Mouse (Mus musculus) CH12.LX (cell line): ENCODE measurements around the gene Diras2. TPM values are rescaled to one million over a fixed set of nuclear protein-coding genes. Genes with fewer than 3 reads are reported as not detected.

Experiments
- DNase-seq: peaks from one replicate; pipeline ENCODE4 v3.0.0-alpha.2; 2013; ENCODE audit errors: extremely low read depth
- H3K27ac ChIP-seq: 2 replicates; pipeline ENCODE4 v1.5.1; 2012; ENCODE audit warnings: low read depth, mild to moderate bottlenecking, control low read depth, moderate library complexity; ENCODE audit not compliant: insufficient read depth
- H3K27me3 ChIP-seq: replicated peaks from 2 replicates; pipeline ENCODE3; 2012; ENCODE audit warnings: inconsistent platforms
- H3K36me3 ChIP-seq, 2 experiments: replicated peaks in 1 of 2; 2 replicates each; pipeline versions ENCODE3 to v1.6.1; 2012; ENCODE audit warnings: inconsistent platforms in 1 of 2, low read length in 1 of 2, mild to moderate bottlenecking in 1 of 2, mixed read lengths in 1 of 2, moderate library complexity in 1 of 2; ENCODE audit not compliant: control insufficient read depth in 1 of 2, insufficient read depth in 1 of 2
- H3K4me1 ChIP-seq, 2 experiments: 2 replicates each; pipeline ENCODE4 v1.6.1; 2012; ENCODE audit warnings: inconsistent platforms in 1 of 2, moderate library complexity in 1 of 2; ENCODE audit not compliant: insufficient read depth in 2 of 2, control insufficient read depth in 1 of 2
- H3K4me2 ChIP-seq: 2 replicates; pipeline ENCODE4 v1.6.1; 2012; ENCODE audit warnings: low read depth, mild to moderate bottlenecking, control low read depth; ENCODE audit not compliant: poor library complexity, insufficient read depth, severe bottlenecking
- H3K4me3 ChIP-seq, 3 experiments: fragments of 150-350 bp in 1 of 3; sonication (generic) in 1 of 3; replicated peaks in 1 of 3; 2 replicates each; pipeline versions ENCODE3 to v1.5.1; 2011 to 2012; ENCODE audit warnings: low read depth in 2 of 3, low read length in 2 of 3, mild to moderate bottlenecking in 2 of 3, moderate library complexity in 2 of 3, control low read depth in 1 of 3, improper control_type of control experiment in 1 of 3, inconsistent platforms in 1 of 3, mixed read lengths in 1 of 3; ENCODE audit not compliant: poor library complexity in 1 of 3
- H3K79me2 ChIP-seq: replicated peaks from 2 replicates; pipeline ENCODE4 v1.6.1; 2012; ENCODE audit warnings: mild to moderate bottlenecking, moderate library complexity; ENCODE audit not compliant: control insufficient read depth, poor library complexity, insufficient read depth, severe bottlenecking; ENCODE audit errors: extremely low read depth
- H3K9ac ChIP-seq: 2 replicates; pipeline ENCODE4 v1.6.1; 2012; ENCODE audit warnings: low read depth, mild to moderate bottlenecking, control low read depth, moderate library complexity; ENCODE audit not compliant: insufficient read depth
- H3K9me3 ChIP-seq: replicated peaks from 2 replicates; pipeline ENCODE3; 2012; ENCODE audit warnings: low read length, inconsistent platforms, mixed read lengths
- BHLHE40 ChIP-seq: IDR thresholded peaks from 2 replicates; pipeline ENCODE4 v1.6.1; 2011; ENCODE audit warnings: mild to moderate bottlenecking, low read depth, low read length, improper control_type of control experiment
- CHD1 ChIP-seq: IDR thresholded peaks from 2 replicates; pipeline ENCODE4 v1.6.1; 2012; ENCODE audit warnings: low read depth, low read length, improper control_type of control experiment, inconsistent platforms
- CTCF ChIP-seq, 2 experiments: IDR thresholded peaks in 1 of 2; conservative IDR thresholded peaks in 1 of 2; 2 replicates each; pipeline ENCODE4 v1.5.1; 2011 to 2012; ENCODE audit warnings: low read depth in 2 of 2, low read length in 2 of 2, improper control_type of control experiment in 1 of 2, inconsistent platforms in 1 of 2, mild to moderate bottlenecking in 1 of 2, moderate library complexity in 1 of 2
- E2F4 ChIP-seq: IDR thresholded peaks from 2 replicates; pipeline ENCODE4 v1.6.1; 2011; ENCODE audit warnings: low read depth, low read length, improper control_type of control experiment; ENCODE audit not compliant: insufficient replicate concordance
- ETS1 ChIP-seq: conservative IDR thresholded peaks from 2 replicates; pipeline ENCODE4 v1.6.1; 2012; ENCODE audit warnings: low read depth, mild to moderate bottlenecking, inconsistent platforms, low read length, improper control_type of control experiment, moderate library complexity
- HCFC1 ChIP-seq: IDR thresholded peaks from 2 replicates; pipeline ENCODE4 v1.6.1; 2012; ENCODE audit warnings: low read depth, mild to moderate bottlenecking, inconsistent platforms, low read length, improper control_type of control experiment
- JUN ChIP-seq: IDR thresholded peaks from 2 replicates; pipeline ENCODE4 v1.6.1; 2011; ENCODE audit warnings: low read depth, mild to moderate bottlenecking, low read length, improper control_type of control experiment, moderate library complexity; ENCODE audit not compliant: insufficient read depth
- KAT2A ChIP-seq: IDR thresholded peaks from 2 replicates; pipeline ENCODE4 v1.6.1; 2012; ENCODE audit warnings: low read length, improper control_type of control experiment, inconsistent platforms; ENCODE audit not compliant: insufficient replicate concordance
- MAFK ChIP-seq: IDR thresholded peaks from 2 replicates; pipeline ENCODE4 v1.6.1; 2011; ENCODE audit warnings: low read length, improper control_type of control experiment; ENCODE audit not compliant: insufficient replicate concordance
- MAX ChIP-seq: IDR thresholded peaks from 2 replicates; pipeline ENCODE4 v1.6.1; 2011; ENCODE audit warnings: low read length, improper control_type of control experiment
- MAZ ChIP-seq: IDR thresholded peaks from 2 replicates; pipeline ENCODE4 v1.6.1; 2012; ENCODE audit warnings: low read depth, mild to moderate bottlenecking, inconsistent platforms, low read length, improper control_type of control experiment, moderate library complexity
- MXI1 ChIP-seq: IDR thresholded peaks from 2 replicates; pipeline ENCODE4 v1.6.1; 2011; ENCODE audit warnings: mild to moderate bottlenecking, low read depth, low read length, improper control_type of control experiment
- RCOR1 ChIP-seq: conservative IDR thresholded peaks from 2 replicates; pipeline ENCODE4 v1.6.1; 2012; ENCODE audit warnings: low read depth, mild to moderate bottlenecking, inconsistent platforms, low read length, improper control_type of control experiment
- SMC3 ChIP-seq: IDR thresholded peaks from 2 replicates; pipeline ENCODE4 v1.6.1; 2011; ENCODE audit warnings: low read depth, low read length, improper control_type of control experiment
- TBP ChIP-seq: conservative IDR thresholded peaks from 2 replicates; pipeline ENCODE4 v1.6.1; 2011; ENCODE audit warnings: low read depth, low read length, improper control_type of control experiment
- UBTF ChIP-seq: IDR thresholded peaks from 2 replicates; pipeline ENCODE4 v1.6.1; 2012; ENCODE audit warnings: low read depth, mild to moderate bottlenecking, inconsistent platforms, low read length, improper control_type of control experiment, moderate library complexity
- USF1 ChIP-seq: IDR thresholded peaks from 2 replicates; pipeline ENCODE4 v1.6.1; 2014; ENCODE audit warnings: low read depth, mild to moderate bottlenecking, inconsistent platforms, low read length, improper control_type of control experiment
- ZMIZ1 ChIP-seq: IDR thresholded peaks from 2 replicates; pipeline ENCODE4 v1.6.1; 2012; ENCODE audit warnings: low read depth, mild to moderate bottlenecking, inconsistent platforms, low read length, improper control_type of control experiment
- ZNF384 ChIP-seq: IDR thresholded peaks from 2 replicates; pipeline ENCODE4 v1.6.1; 2012; ENCODE audit warnings: low read depth, low read length, improper control_type of control experiment, inconsistent platforms
- dilution Hi-C: fragments of 300-500 bp; cut with MboI; formaldehyde crosslinking; loops from 2 replicates; pipeline ENCODE4 v1.14.3; 2020; ENCODE audit warnings: low sequenced_read_pairs; ENCODE audit not compliant: extremely low pct_unique_long_range_greater_than_20kb, extremely low pct_ligation_motif_present
- in situ Hi-C: fragments of 300-500 bp; cut with MboI; formaldehyde crosslinking; loops from 3 replicates; pipeline ENCODE4 v1.14.3; 2019; ENCODE audit warnings: low sequenced_read_pairs, low pct_ligation_motif_present, low pct_unique_long_range_greater_than_20kb, mixed read lengths
- polyA plus RNA-seq: library from polyadenylated mRNA; unstranded; fragments of >175 nt; gene quantifications from 2 replicates; pipeline ENCODE4 v1.2.1, GENCODE M21; 2012; ENCODE audit warnings: low read depth; ENCODE audit not compliant: insufficient read length
- total RNA-seq, 2 experiments: library from RNA; depleted of rRNA; stranded (reverse); fragments of 300-350 nt in 1 of 2; fragments of >200 nt in 1 of 2; gene quantifications; 2 replicates each; pipeline ENCODE4 v1.2.3; 2012 to 2014

Gene Diras2
- total and polyA plus RNA-seq, 3 experiments: 2.8 to 8.5 (median 3.9) TPM

DNA sequence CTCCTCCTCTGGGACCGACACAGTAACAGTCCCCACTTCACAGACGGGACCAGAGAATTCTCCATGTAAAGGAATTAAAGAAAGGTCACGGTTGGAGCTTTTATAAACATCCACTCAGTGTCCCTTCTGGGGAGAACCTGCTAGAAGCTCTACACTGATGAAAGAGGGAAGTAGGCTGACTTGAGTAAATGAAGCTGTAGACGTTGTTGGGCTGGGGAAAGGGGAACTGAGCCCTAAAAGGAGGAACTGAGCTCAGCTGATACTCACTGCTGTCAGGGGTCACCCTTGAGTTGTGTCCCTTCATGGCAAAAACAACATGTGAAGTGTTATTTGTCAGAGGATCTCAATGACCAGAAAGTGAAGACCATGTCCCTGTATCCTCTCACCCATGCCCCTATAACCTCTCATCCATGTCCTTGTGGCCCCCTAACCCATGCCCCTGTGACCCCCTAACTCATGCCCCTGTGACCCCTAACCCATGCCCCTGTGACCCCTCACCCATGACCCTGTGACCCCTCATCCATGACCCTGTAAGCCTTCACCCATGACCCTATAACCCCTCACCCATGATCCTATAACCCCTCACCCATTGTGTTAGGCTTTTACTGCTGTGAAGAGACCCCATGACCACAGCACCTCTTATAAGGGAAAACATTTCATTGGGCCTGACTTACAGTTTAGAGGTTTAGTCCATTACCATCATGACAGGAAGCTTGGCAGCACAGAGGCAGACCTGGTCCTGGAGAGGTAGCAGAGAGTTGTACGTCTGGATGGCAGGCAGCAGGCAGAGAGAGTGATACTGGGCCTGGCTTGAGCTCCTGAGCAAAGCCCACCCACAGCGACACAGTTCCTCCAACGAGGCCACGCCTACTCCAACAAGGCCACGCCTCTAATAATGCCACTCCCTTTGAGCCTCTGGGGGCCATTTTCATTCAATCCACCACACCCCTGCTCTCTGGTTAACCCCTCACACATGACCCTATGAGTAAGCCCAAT lies 41.7 kb upstream of the Diras2 start (continued):
- TF ChIP-seq MAFK: no peak

- H3K9me3 ChIP-seq: peaks cover 4% of the 10 kb centered on the region
Measured at GRCm38 (mm10) chr13:52571591-52572384, 40.7 kb upstream of the Diras2 start.

GRCm38 (mm10) chr13:52570276-52570675 lies 39.2 kb upstream of the Diras2 start:
- Histone ChIP-seq H3K4me2 (no peak overlapping the region), H3K9ac (no peak overlapping the region), H3K9me3 (peaks cover 4% of the 10 kb centered on the region), H3K27ac (no peak overlapping the region), H3K79me2 (no peaks in the 10 kb centered on the region), H3K27me3 (no peaks in the 10 kb centered on the region), H3K4me3 (no peak overlapping the region), H3K4me1 (peaks cover 42 to 86% of the 10 kb centered on the region in 2 experiments), H3K36me3 (peaks cover 0 to 17% of the 10 kb centered on the region in 2 experiments)
- TF ChIP-seq UBTF: no peak
- TF ChIP-seq ETS1: no peak
- TF ChIP-seq SMC3: no peak
- no peak for TF ChIP-seq CTCF (conservative IDR thresholded peaks at IDR 0.05 in 1 of 2, IDR thresholded peaks at IDR 0.05 in 1 of 2; ENCODE audit: low read depth in 2 of 2, low read length in 2 of 2)
- no peak for TF ChIP-seq KAT2A
- no peak for TF ChIP-seq JUN
- no peak for TF ChIP-seq HCFC1
- TF ChIP-seq RCOR1: no peak
- no peak for TF ChIP-seq MAFK
- TF ChIP-seq USF1: no peak
- TF ChIP-seq CHD1: no peak
- no peak for TF ChIP-seq E2F4
- no peak for TF ChIP-seq MAX
- no peak for TF ChIP-seq MAZ
- no peak for DNase-seq
- in situ Hi-C loops: loop anchor here (5.0 to 25.0 kb wide), 2 partner anchors 42 to 733 kb away; partner anchors contain the start of gene Gadd45g
- dilution Hi-C loops: no loop called here

More at GRCm38 (mm10) chr13:52571591-52572384, 40.7 kb upstream of the Diras2 start:
- H3K4me1 ChIP-seq: peaks cover 42 to 86% of the 10 kb centered on the region in 2 experiments
- H3K9ac ChIP-seq: peak overlapping the region; percentile 54
- H3K4me2 ChIP-seq: peak overlapping the region; percentile 80
- H3K4me3 ChIP-seq: peak overlapping the region in 2 of 3 experiments; percentile 28 to 46
- no peaks in the 10 kb centered on the region for H3K27me3 ChIP-seq
- TF ChIP-seq ZMIZ1 (peak; percentile 60; the same call in 1 of the 2 replicates), CTCF (conservative IDR thresholded peaks at IDR 0.05 in 1 of 2, IDR thresholded peaks at IDR 0.05 in 1 of 2; ENCODE audit: low read depth in 2 of 2, low read length in 2 of 2) (no peak), USF1 (no peak), BHLHE40 (peak; percentile 65), TBP (no peak), MXI1 (peak; percentile 43; the same call in 1 of the 2 replicates), ZNF384 (peak; percentile 36; the same call in 1 of the 2 replicates)
- peak overlapping the region; percentile 99 for H3K27ac ChIP-seq
- dilution Hi-C loops: no loop called here
- H3K36me3 ChIP-seq: peaks cover 0 to 15% of the 10 kb centered on the region in 2 experiments
- in situ Hi-C loops: loop anchor here (5.0 to 25.0 kb wide), 2 partner anchors 41 to 734 kb away; partner anchors contain the start of gene Gadd45g
- H3K79me2 ChIP-seq: no peaks in the 10 kb centered on the region
- no peak for DNase-seq
